Mouse (Mus musculus): ENCODE measurements at regions not wholly inside any gene's neighbourhood (a gene's known extent, or its start where the extent isn't known, plus 50 kb on each side); places are given as distances from the start of the nearest gene placed in this dataset.

- Histone ChIP-seq H3K27ac (ENCODE audit: low read depth) (no peak overlapping the region), H3K36me3 (replicated peaks; ENCODE audit: control insufficient read depth, insufficient read depth, low read length) (no peaks in the 10 kb centered on the region), H3K27me3 (ENCODE audit: control insufficient read depth, insufficient read depth, low read length) (no peaks in the 10 kb centered on the region), H3K4me1 (ENCODE audit: control insufficient read depth, insufficient read depth) (no peaks in the 10 kb centered on the region), H3K4me3 (ENCODE audit: low read depth, low read length) (no peak overlapping the region), H3K4me2 (ENCODE audit: low read depth, low read length) (no peak overlapping the region), H3K9ac (replicated peaks; ENCODE audit: low read depth, low read length) (no peak overlapping the region), H3K9me3 (replicated peaks; ENCODE audit: control insufficient read depth, low read length) (no peaks in the 10 kb centered on the region)
- ATAC-seq (ENCODE audit: insufficient read depth, low read depth): no peak
- WGBS: 61% methylated on average over 2 of the region's 2 CpGs
- no peak for TF ChIP-seq CTCF (IDR thresholded peaks at IDR 0.05; ENCODE audit: low read depth)
- no peak for DNase-seq (ENCODE audit: low spot score)
Observed at GRCm38 (mm10) chr8:66782656-66783055, 77.4 kb upstream of the Naf1 start.

- DNase-seq (ENCODE audit: low spot score): no peak
- no peak overlapping the region for H3K4me3 ChIP-seq (ENCODE audit: low read depth, low read length)
- no peak for TF ChIP-seq CTCF (IDR thresholded peaks at IDR 0.05; ENCODE audit: low read depth)
- TF ChIP-seq EP300 (IDR thresholded peaks at IDR 0.05; ENCODE audit: low read depth): no peak
- 52% methylated on average over 3 of the region's 3 CpGs for WGBS
- no peaks in the 10 kb centered on the region for H3K27me3 ChIP-seq (ENCODE audit: control insufficient read depth, insufficient read depth, low read length)
- no peak overlapping the region for H3K4me2 ChIP-seq (ENCODE audit: low read depth, low read length)
- ATAC-seq (ENCODE audit: insufficient read depth, low read depth): no peak
- H3K4me1 ChIP-seq (ENCODE audit: control insufficient read depth, insufficient read depth): no peaks in the 10 kb centered on the region
- H3K9ac ChIP-seq (replicated peaks; ENCODE audit: low read depth, low read length): no peak overlapping the region
- no peak overlapping the region for H3K27ac ChIP-seq (ENCODE audit: low read depth)
- H3K9me3 ChIP-seq (replicated peaks; ENCODE audit: control insufficient read depth, low read length): no peaks in the 10 kb centered on the region
- H3K36me3 ChIP-seq (replicated peaks; ENCODE audit: control insufficient read depth, insufficient read depth, low read length): no peaks in the 10 kb centered on the region
Observed at GRCm38 (mm10) chr8:66785996-66786395, 74.0 kb upstream of the Naf1 start.

Measured in heart, postnatal 0 days (tissue).